Mouse (Mus musculus) adrenal gland, postnatal 36 days (tissue): Measurements from ENCODE around the gene Hmgb1. TPM values are rescaled to one million over a fixed set of nuclear protein-coding genes. Genes with fewer than 3 reads are reported as not detected.
A peak's percentile ranks its signal among the peaks of the same experiment; 100 is the strongest.

Source experiments
- DNase-seq, 2 experiments: peaks; one replicate each; pipeline ENCODE4 v3.0.0; 2021; ENCODE audit warnings: mixed read lengths in 1 of 2
- long read RNA-seq, 2 experiments: library from polyadenylated mRNA; stranded (forward); transcript quantifications; one replicate each; pipeline ENCODE4 v2.0.0; 2021; ENCODE audit warnings: borderline sequencing depth in 2 of 2
- total RNA-seq, 2 experiments: library from RNA; stranded (reverse); gene quantifications; 2 replicates each; pipeline ENCODE4 v1.2.3; 2021

Hmgb1 gene
- 100 to 1,000 TPM; 141 to 161 TPM for total RNA-seq
- long read RNA-seq, experiment 1, transcript Hmgb1-201 (5 exons, 2,838 nt): major isoform, 251 of 312 reads
- long read RNA-seq, experiment 1, transcript Hmgb1-202 (5 exons, 1,092 nt): minor isoform, 27 of 312 reads
- long read RNA-seq, experiment 1, transcript Hmgb1-203 (4 exons, 1,720 nt): minor isoform, 7 of 312 reads
- long read RNA-seq, experiment 1, partial matches to known transcripts: 6 of 312 reads
- long read RNA-seq, experiment 1, other reads (novel, unspliced or antisense): 20 of 312 reads
- long read RNA-seq, experiment 2, transcript Hmgb1-201 (5 exons, 2,838 nt): major isoform, 55 of 73 reads
- long read RNA-seq, experiment 2, transcript Hmgb1-202 (5 exons, 1,092 nt): minor isoform, 5 of 73 reads
- long read RNA-seq, experiment 2, partial matches to known transcripts: 1 of 73 reads
- long read RNA-seq, experiment 2, other reads (novel, unspliced or antisense): 10 of 73 reads

- peak; percentile 98 to 99 for DNase-seq
Measured at GRCm38 (mm10) chr5:149184104-149184843, at the start of gene Hmgb1, which contains the start of gene Uspl1. Hmgb1 (minus strand) TSS chr5:149184489. Uspl1 (plus strand) TSS chr5:149184350.

GRCm38 (mm10) chr5:149229619-149230339, 45.5 kb upstream of the Hmgb1 start:
- no peak for DNase-seq

DNA sequence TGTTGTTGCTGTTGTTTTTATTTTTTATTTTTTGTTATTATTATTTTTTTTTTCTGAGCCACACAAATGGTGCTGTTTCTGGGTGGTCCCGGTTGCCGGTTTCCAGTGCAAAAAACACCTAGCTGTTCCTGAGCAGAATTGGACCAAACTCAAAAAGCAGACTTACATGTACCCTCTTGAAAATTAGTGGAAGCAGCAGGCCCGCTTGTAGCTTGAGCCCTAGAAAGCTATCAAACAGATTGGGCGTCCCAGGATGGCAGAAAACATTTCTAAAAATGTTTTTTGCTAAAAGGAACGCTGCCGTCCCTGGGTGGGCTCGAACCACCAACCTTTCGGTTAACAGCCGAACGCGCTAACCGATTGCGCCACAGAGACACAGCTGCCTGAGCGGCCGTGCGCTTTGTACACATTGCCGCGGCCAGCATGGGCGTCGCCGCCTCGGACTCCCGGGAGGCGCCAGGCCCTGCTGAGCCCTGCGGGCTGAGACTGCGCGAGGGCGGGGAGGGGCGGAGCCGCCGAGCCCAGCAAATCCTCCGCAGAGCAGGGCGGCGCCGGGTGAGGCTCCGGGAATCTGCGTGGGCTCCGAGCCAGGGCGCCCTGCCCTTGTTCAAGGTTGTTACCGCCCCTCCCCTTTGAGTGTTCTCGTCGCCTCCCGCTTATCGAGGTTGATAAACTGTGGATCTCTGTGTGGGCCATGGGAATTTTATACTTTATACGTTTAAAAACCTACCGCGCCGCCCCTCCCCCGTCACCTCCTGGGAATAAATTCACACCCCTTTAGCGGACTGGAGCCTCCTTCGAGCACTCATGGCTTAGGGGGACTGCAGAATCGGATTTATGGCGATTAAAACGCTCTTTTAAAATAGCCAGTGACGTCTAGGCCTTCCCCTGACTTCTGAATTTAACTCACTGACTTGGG, 44.7 kb upstream of the Hmgb1 start:
- peak; percentile 99 to 100 for DNase-seq

- DNase-seq: no peak
Measured at GRCm38 (mm10) chr5:149224666-149225065, 40.4 kb upstream of the Hmgb1 start.

DNA sequence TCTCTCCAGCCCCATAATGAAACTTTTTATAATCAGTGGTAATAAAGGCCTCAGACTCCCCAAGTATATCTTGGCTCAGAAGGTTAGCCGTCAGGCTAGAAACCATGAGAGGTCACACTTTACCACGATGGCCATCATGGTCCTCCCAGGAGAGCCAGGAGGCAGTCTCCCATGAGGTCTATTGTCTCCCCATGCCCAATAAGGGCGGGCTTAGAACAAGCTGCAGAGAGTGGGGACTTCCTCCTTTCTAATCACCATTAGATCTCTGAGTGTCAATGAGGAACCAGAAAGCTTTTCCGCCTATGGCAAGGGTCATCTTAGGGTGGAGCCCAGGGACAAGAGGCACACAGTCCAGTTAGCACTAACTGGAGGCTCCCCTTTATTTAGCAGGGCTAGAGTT, 37.1 kb upstream of the Hmgb1 start:
- no peak for DNase-seq

- DNase-seq: no peak
Measured at GRCm38 (mm10) chr5:149219493-149219892, 35.2 kb upstream of the Hmgb1 start.

DNA sequence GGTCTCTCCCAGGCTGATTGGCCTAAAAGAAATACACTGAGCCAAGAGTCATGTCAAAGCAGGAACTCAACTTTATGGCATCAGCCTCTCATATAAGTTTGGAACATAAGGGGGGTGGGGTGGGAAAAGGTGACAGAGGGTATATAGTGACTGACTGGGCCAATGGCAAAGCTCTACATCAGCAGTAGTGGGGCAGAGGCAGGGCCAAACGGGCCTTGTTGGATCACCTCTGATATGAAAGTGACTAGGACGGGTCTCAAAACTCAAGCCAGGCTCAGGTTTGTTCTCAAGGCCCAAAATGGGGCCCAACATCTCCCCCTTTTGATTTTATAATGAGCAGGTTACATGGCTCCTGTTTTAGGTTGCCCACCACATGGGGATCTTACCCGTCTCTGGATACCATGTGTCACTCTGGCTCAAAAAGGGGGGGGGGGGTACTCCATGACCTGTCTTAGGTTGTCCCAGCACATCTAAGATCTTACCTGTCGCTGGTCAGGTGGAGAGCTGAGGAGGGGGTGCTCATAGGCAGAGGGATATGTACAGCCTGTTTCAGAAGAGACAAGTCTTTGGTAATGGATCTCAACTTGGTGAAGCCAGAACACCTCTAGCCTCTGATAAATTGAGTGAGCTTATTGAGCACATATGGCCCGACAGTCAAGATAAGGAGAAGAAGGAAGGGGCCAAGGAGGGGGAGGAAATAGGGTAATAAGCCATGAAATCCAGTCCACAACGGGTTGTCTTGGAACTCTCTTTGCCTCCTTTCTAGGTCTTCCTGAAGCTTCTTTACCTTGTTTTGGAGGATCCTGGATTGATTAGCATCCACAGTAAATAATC, 33.5 kb upstream of the Hmgb1 start:
- DNase-seq: no peak

DNA sequence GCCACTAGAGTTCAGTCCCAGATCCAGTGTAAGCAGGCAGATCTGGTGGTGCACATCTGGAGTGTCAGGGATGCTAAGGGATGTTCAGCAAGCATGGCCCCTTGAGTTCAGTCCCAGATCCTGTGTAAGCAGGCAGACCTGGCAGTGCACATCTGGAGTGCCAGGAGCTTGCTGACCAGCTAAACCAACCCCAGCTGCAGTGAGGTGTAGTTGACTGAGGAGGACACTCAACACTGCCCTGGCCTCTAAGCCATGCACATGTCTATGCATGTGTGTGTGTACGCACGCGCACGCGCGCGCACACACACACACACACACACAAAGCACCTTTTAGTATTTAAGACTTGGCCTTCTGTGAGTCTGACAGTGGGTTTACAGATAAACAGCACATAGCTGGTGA, 31.3 kb upstream of the Hmgb1 start:
- DNase-seq: no peak

DNA sequence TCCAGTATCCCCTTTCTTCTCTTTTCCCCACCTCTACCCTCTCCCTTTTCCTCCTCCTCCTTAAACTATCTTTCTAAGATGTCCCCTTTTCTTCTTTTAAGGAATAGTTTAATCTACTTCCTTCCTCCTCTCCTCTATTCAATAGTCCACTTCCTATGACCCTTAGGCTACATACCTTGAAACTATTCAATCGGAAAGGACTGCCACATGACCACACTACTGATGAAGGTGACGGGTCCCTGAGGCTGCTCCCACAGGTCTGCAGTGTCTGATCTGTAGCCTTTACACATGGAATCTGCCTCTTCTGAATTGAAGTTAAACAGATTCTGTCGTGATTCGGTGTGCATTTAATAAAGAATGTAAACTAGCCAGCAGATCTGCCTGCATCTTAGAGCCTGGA, 28.5 kb upstream of the Hmgb1 start:
- DNase-seq: no peak

DNA sequence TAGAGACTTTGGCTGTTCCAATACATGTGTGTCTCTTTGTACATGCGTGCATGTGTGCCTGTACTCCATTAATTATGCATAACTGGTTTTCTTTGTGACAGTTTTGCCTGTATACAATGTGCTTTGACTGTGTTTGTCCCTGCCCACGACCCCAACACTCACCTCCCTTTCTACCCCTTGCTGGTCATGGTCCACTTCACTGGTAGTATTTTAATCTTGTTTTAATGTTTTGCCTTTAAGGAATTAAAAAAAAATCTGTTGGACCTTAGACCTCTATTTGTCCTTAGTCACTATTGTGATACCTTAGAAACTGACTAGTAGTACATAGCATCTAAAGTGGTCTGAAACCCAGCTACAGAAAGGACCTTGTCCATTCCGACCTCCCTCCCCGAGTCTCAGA, 26.8 kb upstream of the Hmgb1 start:
- no peak for DNase-seq

GRCm38 (mm10) chr5:149209328-149209727, 25.0 kb upstream of the Hmgb1 start:
- DNase-seq: no peak

GRCm38 (mm10) chr5:149208776-149209175, 24.5 kb upstream of the Hmgb1 start:
- DNase-seq: no peak

DNA sequence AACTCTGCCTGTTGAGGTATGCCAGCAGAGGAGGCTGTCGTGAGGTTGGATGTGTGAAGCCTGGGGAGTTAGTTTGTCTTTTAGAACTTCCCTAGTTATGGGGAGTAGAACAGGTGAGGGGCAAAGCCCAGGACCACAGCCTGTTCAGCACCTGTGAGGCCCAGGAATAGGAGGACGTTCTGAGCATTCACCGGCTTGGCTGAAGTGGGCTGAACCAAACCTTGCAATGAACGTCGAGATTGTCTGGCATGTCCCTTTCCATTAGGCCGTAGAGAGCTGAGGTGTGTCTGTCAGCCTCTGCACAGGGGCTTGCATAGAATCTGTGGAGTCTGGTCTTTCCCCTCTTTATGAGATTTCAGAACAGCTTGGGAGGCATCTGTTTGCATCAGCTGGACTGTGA, 23.4 kb upstream of the Hmgb1 start:
- DNase-seq: no peak

DNA sequence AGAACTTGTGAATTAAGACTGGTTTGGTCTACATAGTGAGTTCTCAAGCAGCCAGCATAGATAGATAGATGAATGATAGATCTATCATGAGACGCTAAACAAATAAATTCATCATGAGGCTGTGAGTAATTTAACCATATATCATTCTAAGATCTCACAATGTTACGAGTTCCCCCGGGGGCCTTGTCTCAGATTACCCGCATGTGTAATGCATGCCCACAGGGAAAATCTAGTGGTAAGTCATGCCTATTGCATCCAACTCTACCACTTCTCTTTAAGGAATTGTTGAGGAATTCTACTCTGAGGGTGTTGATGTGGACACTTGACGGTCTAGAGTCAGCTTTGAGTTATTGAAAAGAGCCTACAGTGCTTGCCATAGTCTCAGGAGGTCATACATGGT, 22.0 kb upstream of the Hmgb1 start:
- no peak for DNase-seq

- no peak for DNase-seq
Measured at GRCm38 (mm10) chr5:149205265-149205664, 21.0 kb upstream of the Hmgb1 start.

- no peak for DNase-seq
Measured at GRCm38 (mm10) chr5:149204822-149205221, 20.5 kb upstream of the Hmgb1 start.

DNA sequence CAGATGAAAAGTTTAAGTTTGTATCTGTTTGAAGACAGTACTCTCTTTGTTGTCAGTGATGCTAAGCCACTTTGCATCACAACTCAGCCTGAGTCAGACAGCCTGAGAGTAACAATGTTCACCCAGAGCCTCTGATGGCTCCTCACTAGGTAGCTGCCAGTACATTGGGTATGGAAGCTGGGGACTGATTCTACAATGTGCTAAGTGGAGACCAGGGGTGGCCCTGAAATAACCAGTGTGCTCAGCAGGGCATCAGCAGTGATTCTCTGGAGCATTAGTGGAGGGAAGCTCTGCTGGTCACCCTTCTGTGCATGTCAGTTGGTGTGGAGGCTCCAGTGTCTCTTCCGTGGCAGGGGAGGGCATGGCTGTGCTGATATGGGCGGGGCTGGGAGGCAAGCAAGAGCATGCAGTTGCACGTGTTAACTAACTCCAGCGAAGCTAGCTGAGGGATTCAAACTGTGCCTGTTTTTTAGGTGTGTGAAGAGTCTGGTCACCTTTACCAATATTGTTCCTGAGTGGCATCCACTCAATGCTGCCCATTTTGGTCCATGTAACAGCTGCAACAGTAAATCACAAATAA, 19.6 kb upstream of the Hmgb1 start:
- DNase-seq: no peak

GRCm38 (mm10) chr5:149202941-149203340, 18.7 kb upstream of the Hmgb1 start:
- peak; percentile 63 to 67 for DNase-seq

- no peak for DNase-seq
Measured at GRCm38 (mm10) chr5:149198782-149199181, 14.5 kb upstream of the Hmgb1 start.

GRCm38 (mm10) chr5:149196611-149197010, 12.3 kb upstream of the Hmgb1 start:
- no peak for DNase-seq
